Mouse (Mus musculus) T-cell, adult 2 months (primary cell): ENCODE data around the gene Slc22a28.
"Not testable (repeated sequence)": the region's sequence is repeated elsewhere in the genome, so short reads cannot be mapped to it uniquely, and the experiment has no call there.

ENCODE experiments used
- DNase-seq: peaks from one replicate; pipeline ENCODE4 v3.0.0; 2022; ENCODE audit warnings: low spot score

The Slc22a28 gene

GRCm38 (mm10) chr19:8131881-8132280 is at the start of gene Slc22a28:
Slc22a28 (minus strand) TSS chr19:8131982.
- DNase-seq, result not testable (repeated sequence)

- DNase-seq, result no peak
Observed at GRCm38 (mm10) chr19:8148787-8149523, 17.2 kb upstream of the Slc22a28 start.

- DNase-seq, result not testable (repeated sequence)
Observed at GRCm38 (mm10) chr19:8142716-8143115, 10.9 kb upstream of the Slc22a28 start.

GRCm38 (mm10) chr19:8134127-8134841 is 2.5 kb upstream of the Slc22a28 start:
- DNase-seq, result not testable (repeated sequence)

GRCm38 (mm10) chr19:8019904-8020349 is 111.9 kb downstream of the Slc22a28 start:
- DNase-seq, result peak; percentile 54

GRCm38 (mm10) chr19:8019329-8019851 is 112.4 kb downstream of the Slc22a28 start:
- DNase-seq, result peak; percentile 75

- not testable (repeated sequence) for DNase-seq
Observed at GRCm38 (mm10) chr19:8018535-8018934, 113.2 kb downstream of the Slc22a28 start.
